Mouse (Mus musculus) left cerebral cortex, postnatal 25 days (tissue): ENCODE data around the gene Appl1. TPM values are rescaled to one million over a fixed set of nuclear protein-coding genes. Genes with fewer than 3 reads are reported as not detected.
"Not testable (repeated sequence)": the region's sequence is repeated elsewhere in the genome, so short reads cannot be mapped to it uniquely, and the experiment has no call there.

Source experiments
- DNase-seq, 2 experiments: peaks; one replicate each; pipeline ENCODE4 v3.0.0; 2022; ENCODE audit warnings: low spot score in 2 of 2, mixed read lengths in 1 of 2
- intact Hi-C: fragments of 180-260 bp; cut with DNase I; formaldehyde crosslinking; loops from one replicate; pipeline ENCODE4 v1.15.1; 2025
- total RNA-seq, 2 experiments: library from RNA; stranded (reverse); gene quantifications; 2 replicates each; pipeline ENCODE4 v1.2.3; 2021

Gene Appl1
- total RNA-seq, 2 experiments from 2014 or later, result 66.4 to 67.8 TPM

- intact Hi-C loops, result loop anchor here (5.0 kb wide), 1 partner anchor 303 kb away; the partner anchor contains the start of gene Pde12
- peak; percentile 96 to 97 for DNase-seq
Measured at GRCm38 (mm10) chr14:26970439-26970932, 546 bp downstream of the Appl1 start.

GRCm38 (mm10) chr14:26969856-26970407, 1.1 kb downstream of the Appl1 start:
- intact Hi-C loops, result loop anchor here (5.0 kb wide), 1 partner anchor 303 kb away; the partner anchor contains the start of gene Pde12
- DNase-seq, result peak; percentile 73 to 76

GRCm38 (mm10) chr14:26969164-26969563, 1.9 kb downstream of the Appl1 start:
- no peak for DNase-seq
- intact Hi-C loops, result no loop called here

GRCm38 (mm10) chr14:26960518-26960917, 10.5 kb downstream of the Appl1 start:
- intact Hi-C loops, result no loop called here
- no peak for DNase-seq

DNA sequence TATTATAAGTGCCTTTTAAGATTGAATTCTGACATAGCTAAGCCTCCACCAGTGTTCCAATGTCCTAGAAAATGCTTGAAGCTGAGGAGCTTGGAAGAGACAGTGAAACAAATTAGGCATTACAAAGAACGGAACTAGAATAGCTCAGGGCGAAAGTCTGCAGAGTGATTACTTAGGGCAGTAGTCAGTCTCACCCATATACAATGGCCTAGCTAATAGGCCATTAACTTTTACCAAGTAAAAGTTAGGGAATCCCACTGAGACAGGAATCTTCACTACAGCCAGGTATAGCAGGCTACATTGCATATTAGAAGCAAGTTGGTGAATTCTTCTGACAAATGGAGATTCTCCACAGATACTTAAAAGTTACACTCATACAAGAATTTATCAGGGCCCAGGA, 14.9 kb downstream of the Appl1 start:
- DNase-seq, intact Hi-C loops: not testable (repeated sequence)

GRCm38 (mm10) chr14:26935558-26935957, 35.5 kb downstream of the Appl1 start:
- DNase-seq, result no peak
- intact Hi-C loops, result no loop called here

GRCm38 (mm10) chr14:26934891-26935290, 36.1 kb downstream of the Appl1 start:
- no peak for DNase-seq
- intact Hi-C loops, result no loop called here

DNA sequence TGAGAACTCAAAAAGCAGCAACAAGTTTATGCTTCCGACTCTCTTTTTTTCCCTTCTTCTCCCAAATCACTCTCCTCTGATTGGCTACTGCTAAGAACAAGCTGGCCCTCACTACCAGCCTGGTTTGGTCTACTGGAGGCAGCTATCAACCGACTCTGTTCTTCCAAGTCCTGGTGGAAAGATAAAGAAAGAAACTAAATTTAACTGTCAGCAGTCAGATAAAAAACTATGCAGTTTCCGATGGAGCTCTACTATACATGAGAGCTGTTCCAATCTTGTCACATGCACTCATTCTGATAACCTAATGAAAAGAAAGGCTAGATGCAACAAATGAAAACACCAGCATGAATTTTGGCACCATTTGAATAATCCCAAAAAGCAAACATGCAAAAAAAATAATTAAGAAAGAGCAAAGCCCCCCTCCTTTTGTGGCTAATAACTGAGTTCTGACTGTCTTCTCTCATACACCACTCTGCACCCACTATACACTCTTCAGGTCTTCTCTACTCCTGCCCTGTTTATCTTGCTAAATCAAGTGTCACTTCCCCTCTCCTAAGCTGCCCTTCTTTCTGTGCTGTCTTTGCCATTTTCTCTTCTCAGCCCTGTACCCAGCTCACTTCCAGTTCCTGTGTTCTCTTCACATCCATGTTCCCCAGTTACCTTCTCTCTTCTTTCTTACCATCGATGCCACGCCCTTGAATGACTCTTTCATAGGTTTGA, 47.2 kb downstream of the Appl1 start:
- no peak for DNase-seq
- intact Hi-C loops, result no loop called here

- intact Hi-C loops, result no loop called here
- no peak for DNase-seq
Measured at GRCm38 (mm10) chr14:26919310-26919709, 51.7 kb downstream of the Appl1 start.

DNA sequence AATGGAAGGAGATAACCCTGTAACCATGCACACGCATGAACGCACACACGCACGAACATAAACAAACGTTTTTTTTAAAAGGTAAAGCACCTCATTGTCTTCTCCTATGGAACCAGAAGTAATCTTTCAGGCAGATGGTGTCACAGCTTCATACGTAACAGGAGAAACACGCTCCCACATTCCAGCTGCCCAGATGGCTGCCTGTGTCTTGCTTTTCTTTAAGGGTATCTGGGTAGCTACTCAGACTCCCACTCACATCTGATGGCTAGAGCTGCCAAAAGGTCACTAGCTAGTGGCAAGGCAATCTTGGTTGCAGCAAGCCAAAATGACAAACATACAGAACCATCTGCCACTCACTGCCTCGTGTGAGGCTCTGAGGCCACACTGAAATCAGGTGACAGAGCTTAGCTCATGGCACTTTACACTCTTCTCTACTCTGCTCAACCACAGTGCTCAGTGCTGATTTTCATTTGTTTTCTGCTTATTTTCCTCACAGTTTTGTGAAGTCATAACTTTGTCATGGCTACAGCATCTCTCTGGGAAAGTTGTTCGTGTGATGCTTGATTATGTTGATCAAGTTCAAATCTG, 57.3 kb downstream of the Appl1 start:
- DNase-seq, result peak; percentile 41 to 78
- intact Hi-C loops, result no loop called here

DNA sequence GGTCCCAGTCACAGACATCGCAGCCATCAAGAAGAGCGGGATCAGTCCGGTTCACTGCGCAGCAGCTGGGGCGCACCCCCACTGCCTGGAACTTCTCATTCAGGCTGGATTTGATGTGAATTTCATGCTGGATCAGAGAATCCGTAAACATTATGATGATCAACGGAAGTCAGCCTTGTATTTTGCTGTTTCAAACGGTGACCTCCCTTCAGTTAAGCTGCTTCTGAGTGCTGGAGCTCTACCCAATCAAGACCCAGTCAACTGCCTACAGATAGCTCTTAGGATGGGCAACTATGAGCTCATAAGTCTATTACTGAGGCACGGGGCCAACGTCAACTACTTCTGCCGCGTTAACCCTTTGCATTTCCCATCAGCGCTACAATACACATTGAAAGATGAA, 59.2 kb downstream of the Appl1 start:
- no peak for DNase-seq
- intact Hi-C loops, result no loop called here

DNA sequence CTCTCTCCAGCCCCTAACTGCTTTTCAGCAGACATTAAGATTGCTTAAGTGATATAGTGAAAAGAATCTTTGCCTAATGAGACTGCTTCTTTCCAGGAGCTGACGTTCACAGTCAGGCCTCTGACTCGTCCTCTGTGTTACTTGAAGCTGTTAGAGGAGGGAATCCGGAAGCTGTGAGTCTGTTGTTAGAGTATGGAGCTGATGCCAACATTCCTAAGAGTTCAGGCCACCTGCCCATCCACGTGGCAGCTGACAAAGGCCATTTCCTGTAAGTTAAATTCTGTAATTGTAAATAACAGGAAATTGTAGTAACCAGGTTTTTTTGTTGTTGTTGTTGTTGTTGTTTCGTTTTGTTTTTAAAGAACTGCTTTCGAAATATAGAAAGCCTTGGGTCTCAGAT, 59.8 kb downstream of the Appl1 start:
- intact Hi-C loops, result no loop called here

DNA sequence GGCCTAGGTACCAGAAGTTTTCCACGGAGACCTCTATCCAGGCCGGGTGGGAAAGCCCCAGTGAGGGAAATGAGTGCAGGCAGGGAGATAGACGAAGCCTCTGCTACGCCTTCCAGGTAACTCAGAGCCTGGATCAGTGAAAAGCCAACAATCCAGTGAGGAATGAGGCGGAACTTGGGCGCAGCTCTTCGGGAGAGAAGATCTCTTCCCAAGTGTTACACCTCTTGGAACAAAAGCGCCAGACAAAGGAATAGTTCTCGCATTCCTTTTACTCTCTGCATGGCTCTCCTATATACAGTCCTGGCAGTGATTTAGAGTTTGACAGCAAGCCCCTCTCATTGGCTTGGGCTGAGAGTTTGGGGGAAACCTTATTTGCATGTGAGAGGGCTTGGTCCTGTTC, 60.6 kb downstream of the Appl1 start:
- DNase-seq, intact Hi-C loops: not testable (repeated sequence)

More for the DNA sequence above, 59.8 kb downstream of the Appl1 start:
- DNase-seq, result no peak

- DNase-seq, result no peak
- intact Hi-C loops, result no loop called here
Measured at GRCm38 (mm10) chr14:26907401-26907800, 63.6 kb downstream of the Appl1 start.

- intact Hi-C loops, result no loop called here
- peak; percentile 21 to 86 for DNase-seq
Measured at GRCm38 (mm10) chr14:26900893-26901292, 70.1 kb downstream of the Appl1 start.

DNA sequence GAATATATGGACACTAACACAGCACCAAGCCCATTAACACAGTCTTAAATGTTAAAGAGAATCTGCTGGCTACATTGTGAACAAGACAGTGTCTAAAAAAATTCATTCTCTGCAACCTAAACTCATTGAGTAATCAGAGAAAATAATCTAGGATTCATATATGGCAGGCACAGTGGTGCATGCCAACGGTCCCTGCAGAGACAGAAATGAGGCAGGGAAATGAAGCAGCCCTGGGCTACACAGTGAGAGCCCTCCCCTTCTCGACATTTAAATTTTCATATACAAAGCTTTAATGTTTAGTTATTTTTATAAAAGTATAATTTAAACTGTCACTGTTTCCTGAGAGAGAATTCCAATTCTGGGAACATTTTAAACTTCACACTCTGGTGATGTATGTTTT, 71.5 kb downstream of the Appl1 start:
- peak in 1 of 2 experiments; percentile 48 for DNase-seq
- intact Hi-C loops, result no loop called here

- DNase-seq, result no peak
Measured at GRCm38 (mm10) chr14:26894392-26894791, 76.6 kb downstream of the Appl1 start, which contains the start of gene Asb14. Gene Asb14, plus strand, starts transcription at chr14:26894557.

GRCm38 (mm10) chr14:26890777-26891176, 80.3 kb downstream of the Appl1 start:
- DNase-seq, result no peak
- intact Hi-C loops, result no loop called here

More at GRCm38 (mm10) chr14:26894392-26894791, 76.6 kb downstream of the Appl1 start, which contains the start of gene Asb14:
- intact Hi-C loops, result no loop called here

DNA sequence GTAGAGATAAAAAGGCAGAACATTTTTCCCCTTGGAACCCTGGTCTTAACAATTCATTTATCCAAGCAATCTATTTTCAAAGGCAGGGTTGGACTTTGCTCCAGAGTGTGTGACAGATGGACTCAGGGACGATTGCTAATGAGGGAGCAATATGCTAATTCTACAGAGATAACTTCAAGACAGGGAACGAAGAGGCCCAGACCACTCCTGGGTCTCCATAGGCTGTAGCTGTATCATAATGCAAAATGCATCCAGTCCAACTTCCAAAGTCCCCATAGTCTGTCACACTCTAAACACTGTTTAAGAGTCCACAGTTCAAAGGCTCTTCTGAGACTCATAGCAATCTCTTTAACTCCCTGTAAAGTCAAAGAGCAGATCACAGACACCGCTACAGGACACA, 83.8 kb downstream of the Appl1 start:
- intact Hi-C loops, result loop anchor here (10.0 kb wide), 1 partner anchor 138 kb away; no protein-coding TSS in a partner anchor
- DNase-seq, result no peak

- intact Hi-C loops, result loop anchor here (10.0 kb wide), 1 partner anchor 143 kb away; no protein-coding TSS in a partner anchor
Measured at GRCm38 (mm10) chr14:26881700-26882099, 89.3 kb downstream of the Appl1 start.

More at GRCm38 (mm10) chr14:26881700-26882099, 89.3 kb downstream of the Appl1 start:
- no peak for DNase-seq
